Mouse (Mus musculus): Measurements from ENCODE around the gene B230104I21Rik. TPM values are rescaled to one million over a fixed set of nuclear protein-coding genes. Genes with fewer than 3 reads are reported as not detected.

Gene B230104I21Rik
- polyA plus RNA-seq, 1 experiment from 2014 or later: not detected

DNA sequence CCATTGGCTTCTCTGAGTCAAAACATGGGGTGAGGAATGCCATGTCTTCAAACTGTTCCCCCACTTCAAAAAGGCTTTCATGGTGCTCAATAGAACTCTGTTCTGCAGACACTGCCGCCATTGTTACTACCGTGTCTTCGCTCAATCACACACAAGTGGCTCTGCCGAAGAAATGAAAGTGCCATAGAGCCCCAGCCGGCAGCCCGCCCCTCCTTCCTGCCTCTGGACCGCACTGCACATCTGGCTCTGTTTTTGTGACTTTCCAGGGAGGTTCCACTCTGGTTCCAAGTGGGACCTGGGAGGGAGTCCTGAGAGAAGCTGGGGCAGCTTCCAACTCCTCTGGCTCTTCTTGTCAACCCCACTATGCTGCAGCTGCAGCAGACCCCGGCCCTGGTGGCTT, 49.3 kb downstream of the B230104I21Rik start:
- no peaks in the 10 kb centered on the region for H3K27me3 ChIP-seq (replicated peaks)

DNA sequence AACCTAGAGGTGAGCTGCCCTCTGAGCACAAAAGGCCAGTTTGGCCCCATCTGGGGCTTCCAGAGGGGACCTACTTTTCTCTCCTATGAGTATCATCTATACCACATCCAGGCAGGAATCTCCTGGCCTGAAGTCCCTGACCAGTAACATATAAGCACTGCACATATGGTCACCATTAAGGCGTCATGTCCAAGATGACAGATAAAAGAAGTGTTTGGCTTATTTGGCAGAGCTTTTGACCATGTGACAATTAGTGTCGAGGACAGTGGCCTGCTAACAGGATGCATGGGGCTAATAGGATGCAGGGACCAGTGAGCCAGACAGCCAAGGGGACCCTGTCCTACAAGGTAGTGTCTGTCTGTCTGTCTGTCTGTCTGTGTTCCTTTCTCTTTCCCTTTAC, 50.0 kb downstream of the B230104I21Rik start:
- H3K9ac ChIP-seq: no peak overlapping the region
- H3K4me3 ChIP-seq: no peak overlapping the region
- H3K27ac ChIP-seq: no peak overlapping the region
- WGBS: 77% methylated on average over 2 of the region's 2 CpGs
- peaks cover 20% of the 10 kb centered on the region for H3K4me1 ChIP-seq
- ATAC-seq (replicated peaks): no peak
- no peaks in the 10 kb centered on the region for H3K36me3 ChIP-seq (replicated peaks)
- H3K9me3 ChIP-seq: no peaks in the 10 kb centered on the region
- H3K27me3 ChIP-seq (replicated peaks): no peaks in the 10 kb centered on the region
- H3K4me2 ChIP-seq: no peak overlapping the region

More for the DNA sequence above, 49.3 kb downstream of the B230104I21Rik start:
- H3K4me3 ChIP-seq: no peak overlapping the region
- 66% methylated on average over 8 of the region's 8 CpGs for WGBS
- ATAC-seq (replicated peaks): no peak
- no peak overlapping the region for H3K9ac ChIP-seq
- H3K36me3 ChIP-seq (replicated peaks): no peaks in the 10 kb centered on the region
- no peaks in the 10 kb centered on the region for H3K9me3 ChIP-seq
- no peak overlapping the region for H3K27ac ChIP-seq
- no peak overlapping the region for H3K4me2 ChIP-seq
- H3K4me1 ChIP-seq: peaks cover 13% of the 10 kb centered on the region

DNA sequence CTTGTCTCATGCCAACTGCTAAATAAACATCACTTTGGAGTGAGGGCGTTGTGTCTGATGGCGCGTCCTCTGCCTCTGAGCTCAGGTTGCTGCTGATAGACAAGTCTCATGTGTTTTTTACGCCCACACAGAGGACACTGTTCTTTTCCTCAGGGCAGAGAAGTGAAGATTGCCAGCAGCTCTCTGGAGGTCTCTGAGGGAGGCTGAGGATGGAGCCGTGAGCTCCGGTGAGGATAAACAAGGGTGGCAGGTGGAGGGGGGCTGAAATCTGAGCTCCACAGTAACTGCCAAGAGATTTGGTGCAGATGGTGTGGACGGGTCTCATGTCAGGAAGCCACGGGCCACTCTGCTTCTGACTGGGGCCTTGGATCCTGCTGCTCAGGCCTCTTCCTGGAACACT, 50.9 kb downstream of the B230104I21Rik start:
- H3K9ac ChIP-seq: no peak overlapping the region
- ATAC-seq (replicated peaks): no peak
- H3K4me3 ChIP-seq: no peak overlapping the region

DNA sequence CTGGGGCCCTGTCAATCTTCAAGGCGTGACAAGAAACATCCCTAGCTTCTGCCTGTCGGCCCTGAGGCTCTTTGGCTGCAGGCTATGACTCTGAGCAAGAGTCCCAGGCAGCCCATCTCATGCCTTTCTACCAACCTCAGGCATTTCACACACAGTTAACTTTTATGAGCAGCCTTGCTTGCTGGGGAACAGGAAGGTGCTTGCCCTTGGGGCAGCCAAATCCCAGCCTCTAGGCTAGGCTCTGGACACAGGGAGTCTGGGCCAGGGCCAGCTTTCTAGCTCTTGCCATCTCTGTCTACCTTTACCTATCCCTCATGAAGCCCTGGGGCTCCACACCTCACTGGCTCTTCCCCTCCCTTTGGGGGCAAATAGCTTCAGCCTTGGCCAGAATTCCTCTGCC, 53.7 kb downstream of the B230104I21Rik start:
- Histone ChIP-seq H3K27me3 (replicated peaks) (no peaks in the 10 kb centered on the region), H3K9me3 (no peaks in the 10 kb centered on the region), H3K4me2 (no peak overlapping the region), H3K27ac (no peak overlapping the region), H3K9ac (no peak overlapping the region), H3K4me3 (no peak overlapping the region), H3K4me1 (peaks cover 31% of the 10 kb centered on the region), H3K36me3 (replicated peaks) (no peaks in the 10 kb centered on the region)
- 81% methylated on average over 2 of the region's 2 CpGs for WGBS
- ATAC-seq (replicated peaks): no peak

More for the DNA sequence above, 50.9 kb downstream of the B230104I21Rik start:
- H3K36me3 ChIP-seq (replicated peaks): no peaks in the 10 kb centered on the region
- no peak overlapping the region for H3K27ac ChIP-seq
- H3K4me1 ChIP-seq: peaks cover 25% of the 10 kb centered on the region
- 42% methylated on average over 8 of the region's 8 CpGs for WGBS
- no peaks in the 10 kb centered on the region for H3K9me3 ChIP-seq
- no peak overlapping the region for H3K4me2 ChIP-seq
- H3K27me3 ChIP-seq (replicated peaks): no peaks in the 10 kb centered on the region

DNA sequence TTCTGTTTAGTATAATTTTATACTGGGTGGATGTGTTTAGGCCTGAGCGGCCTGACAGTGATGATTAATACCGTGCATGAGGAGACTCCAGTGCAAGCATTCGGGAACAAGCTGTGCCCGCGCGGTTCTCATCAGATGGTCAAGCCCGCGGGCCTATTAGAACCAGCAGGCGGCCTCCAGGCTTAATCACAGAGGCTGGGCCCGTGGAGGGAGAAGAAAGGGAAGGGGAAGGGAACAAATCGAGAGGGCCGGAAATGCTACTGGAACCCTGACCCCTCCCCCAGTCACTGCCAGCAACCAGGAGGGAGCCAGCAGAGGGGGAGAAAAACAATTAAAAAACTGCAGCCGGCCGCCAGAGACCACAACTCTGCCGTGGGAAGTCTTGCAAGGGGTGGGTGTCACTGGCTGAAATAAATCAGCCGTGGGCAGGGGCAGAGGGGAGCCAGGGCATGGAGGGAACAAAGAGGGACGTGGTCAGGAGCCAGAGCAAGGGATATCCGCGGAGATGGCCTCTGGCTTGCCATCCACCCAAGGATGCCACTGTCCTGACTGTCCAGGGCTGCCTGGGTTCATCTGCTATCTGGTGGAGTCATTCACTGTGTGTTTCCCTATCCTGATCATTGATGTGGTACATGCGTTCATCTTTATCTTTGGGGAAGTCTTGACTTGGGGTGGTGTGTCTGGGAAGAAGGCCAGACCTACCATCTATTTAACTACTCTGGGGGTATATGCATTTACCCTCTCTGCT, 54.6 kb downstream of the B230104I21Rik start:
- H3K9ac ChIP-seq: no peak overlapping the region
- no peaks in the 10 kb centered on the region for H3K9me3 ChIP-seq
- 7% methylated on average over 20 of the region's 20 CpGs for WGBS
- H3K4me3 ChIP-seq: no peak overlapping the region
- ATAC-seq (replicated peaks): peak; percentile 43
- peak overlapping the region; percentile 44; the same call in 1 of the 2 replicates for H3K27ac ChIP-seq
- H3K4me2 ChIP-seq: no peak overlapping the region
- H3K36me3 ChIP-seq (replicated peaks): no peaks in the 10 kb centered on the region
- H3K4me1 ChIP-seq: peaks cover 31% of the 10 kb centered on the region
- H3K27me3 ChIP-seq (replicated peaks): no peaks in the 10 kb centered on the region

DNA sequence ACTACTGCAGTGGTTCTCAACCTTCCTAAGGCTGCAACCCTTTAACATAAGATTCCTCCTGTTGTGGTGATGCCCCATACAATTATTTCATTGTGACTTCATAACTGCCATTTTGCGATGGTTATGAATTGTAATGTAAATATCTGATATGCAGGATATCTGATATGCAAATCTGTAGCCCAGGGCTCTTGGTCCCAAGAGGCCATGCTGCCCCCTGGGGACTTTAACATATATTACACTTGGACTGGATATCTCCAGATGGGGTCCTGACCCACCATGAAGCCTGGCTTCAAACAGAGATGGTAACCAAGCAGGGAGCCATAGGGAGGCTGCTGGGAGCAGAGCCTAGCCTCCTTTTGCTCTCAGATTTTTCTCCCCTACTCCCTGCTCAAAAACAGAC, 56.7 kb downstream of the B230104I21Rik start:
- ATAC-seq (replicated peaks): no peak
- H3K9ac ChIP-seq: no peak overlapping the region
- no peaks in the 10 kb centered on the region for H3K36me3 ChIP-seq (replicated peaks)
- H3K4me2 ChIP-seq: no peak overlapping the region
- H3K4me3 ChIP-seq: no peak overlapping the region
- peaks cover 24% of the 10 kb centered on the region for H3K4me1 ChIP-seq
- H3K27ac ChIP-seq: no peak overlapping the region
- no peaks in the 10 kb centered on the region for H3K9me3 ChIP-seq
- 69% methylated on average over 1 of the region's 1 CpGs for WGBS
- no peaks in the 10 kb centered on the region for H3K27me3 ChIP-seq (replicated peaks)

DNA sequence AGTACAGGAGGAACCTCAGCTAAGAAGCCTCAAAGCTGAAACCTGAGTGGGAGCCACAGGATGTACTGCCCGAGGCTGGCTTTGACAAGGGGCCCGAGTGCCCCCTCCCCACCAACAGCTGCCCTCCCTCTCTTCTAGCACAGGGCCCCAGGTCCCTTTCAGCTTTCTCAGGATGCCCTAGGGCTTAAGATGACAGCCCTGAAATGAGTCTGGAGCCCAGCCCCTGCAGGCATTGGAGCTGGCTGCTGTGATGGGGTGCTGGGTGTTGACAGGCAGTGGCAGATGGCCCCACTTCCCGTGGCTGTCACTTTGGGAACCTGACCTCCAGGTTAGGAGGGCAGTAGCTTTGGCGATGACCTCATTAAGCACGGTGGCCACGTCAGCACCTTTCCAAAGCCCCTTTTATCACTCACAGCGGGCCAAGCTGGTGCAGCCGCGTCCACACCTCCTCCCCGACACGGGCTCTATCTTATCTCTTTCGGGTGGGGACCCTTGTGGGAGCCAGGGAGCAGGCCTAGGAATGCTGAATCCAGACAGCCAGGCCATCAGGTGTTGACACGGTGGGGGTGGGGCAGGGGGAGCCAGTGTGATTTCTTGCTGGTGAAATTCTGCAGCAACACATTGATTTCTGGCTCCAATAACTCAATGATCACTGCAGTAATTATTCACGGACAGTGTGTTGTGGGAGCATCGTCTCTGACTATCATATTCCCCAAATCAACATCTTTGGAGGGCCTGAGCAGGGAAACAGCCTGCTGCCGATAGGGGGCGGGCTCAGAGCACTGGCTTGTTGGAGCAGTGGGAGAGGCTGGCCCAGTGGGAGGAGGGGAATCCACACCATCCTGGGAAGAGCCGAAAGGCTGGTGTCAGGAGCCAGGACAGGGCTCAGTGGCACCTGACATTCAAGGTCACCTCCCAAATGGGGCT, 57.5 kb downstream of the B230104I21Rik start:
- Histone ChIP-seq H3K36me3 (replicated peaks) (no peaks in the 10 kb centered on the region), H3K9me3 (no peaks in the 10 kb centered on the region), H3K27me3 (replicated peaks) (no peaks in the 10 kb centered on the region), H3K27ac (no peak overlapping the region), H3K4me3 (no peak overlapping the region), H3K4me1 (peaks cover 24% of the 10 kb centered on the region), H3K4me2 (no peak overlapping the region), H3K9ac (no peak overlapping the region)
- ATAC-seq (replicated peaks): 0 out of 2 replicates have a peak, but pooled peaks have one; percentile 45
- WGBS: 30% methylated on average over 18 of the region's 18 CpGs

DNA sequence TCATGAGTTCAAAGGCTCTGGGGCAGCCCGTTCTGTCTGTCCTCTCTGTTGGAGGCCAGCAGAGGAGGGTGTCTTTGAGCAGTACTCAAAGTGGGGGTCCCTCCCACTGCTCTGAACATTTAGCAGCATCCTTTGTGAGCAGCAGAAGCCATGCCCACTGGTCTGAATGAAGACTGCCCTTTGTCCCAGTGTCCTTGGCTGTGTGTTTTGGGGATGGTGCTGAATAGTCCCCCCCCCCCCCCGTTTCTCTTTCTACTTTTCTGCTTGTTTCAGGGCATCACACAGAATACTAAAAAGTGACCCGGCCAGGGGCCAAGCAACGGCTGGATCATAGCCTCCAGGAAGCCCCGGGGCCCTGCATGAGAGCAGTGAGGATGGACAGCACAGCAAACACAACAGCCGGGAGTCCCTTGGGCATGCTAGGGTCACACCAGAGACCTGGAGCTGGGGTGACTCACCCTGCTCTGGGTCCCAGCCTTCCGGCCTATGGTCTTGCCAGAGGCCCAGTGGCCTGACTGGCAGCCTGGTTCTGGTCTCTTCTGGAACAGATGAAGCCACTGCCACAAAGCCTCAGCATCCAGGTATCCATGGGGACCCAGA, 58.3 kb downstream of the B230104I21Rik start:
- no peaks in the 10 kb centered on the region for H3K9me3 ChIP-seq
- H3K9ac ChIP-seq: no peak overlapping the region
- no peak for ATAC-seq (replicated peaks)
- peaks cover 24% of the 10 kb centered on the region for H3K4me1 ChIP-seq
- no peak overlapping the region for H3K27ac ChIP-seq
- no peaks in the 10 kb centered on the region for H3K27me3 ChIP-seq (replicated peaks)
- no peak overlapping the region for H3K4me3 ChIP-seq
- no peaks in the 10 kb centered on the region for H3K36me3 ChIP-seq (replicated peaks)
- H3K4me2 ChIP-seq: no peak overlapping the region
- 46% methylated on average over 7 of the region's 7 CpGs for WGBS

DNA sequence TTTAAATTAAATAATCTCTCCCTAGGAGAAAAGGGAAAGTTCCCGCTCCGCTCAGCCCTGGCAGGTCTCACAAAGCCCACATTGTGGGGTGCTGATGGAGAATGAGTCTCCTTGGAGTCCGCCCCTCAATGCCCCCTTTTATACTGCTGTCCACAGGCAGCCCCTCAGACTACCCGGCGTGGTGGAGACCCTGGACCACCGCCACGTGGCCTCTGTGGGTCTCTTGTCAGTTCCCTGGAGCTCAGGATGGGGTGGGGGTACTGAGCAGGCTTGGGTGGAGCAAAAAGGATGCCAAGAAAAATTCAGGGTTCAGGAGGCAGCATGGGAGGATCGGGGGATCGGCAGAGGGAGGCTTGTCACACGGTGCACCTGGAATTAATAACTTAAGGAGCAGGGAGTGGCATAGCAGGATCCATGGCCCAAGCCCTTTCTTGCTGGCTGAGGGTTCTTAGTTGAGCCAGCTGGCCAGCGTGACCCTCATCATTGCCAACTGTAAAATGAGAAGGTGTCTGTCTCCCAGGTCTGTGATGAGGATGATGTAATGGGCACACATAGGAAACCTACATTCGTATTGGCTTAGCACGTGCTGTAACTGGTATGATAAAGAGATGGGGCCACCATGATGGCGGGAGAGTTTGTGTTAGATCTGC, 60.9 kb downstream of the B230104I21Rik start:
- 76% methylated on average over 14 of the region's 14 CpGs for WGBS
- Histone ChIP-seq H3K27ac (no peak overlapping the region), H3K4me3 (no peak overlapping the region), H3K9me3 (no peaks in the 10 kb centered on the region), H3K4me1 (peaks cover 15% of the 10 kb centered on the region), H3K36me3 (replicated peaks) (no peaks in the 10 kb centered on the region), H3K9ac (no peak overlapping the region), H3K27me3 (replicated peaks) (no peaks in the 10 kb centered on the region), H3K4me2 (no peak overlapping the region)
- ATAC-seq (replicated peaks): no peak; the same call in 1 of the 2 replicates
